Mouse (Mus musculus) CH12.LX (cell line): ENCODE measurements at regions not wholly inside any gene's neighbourhood (a gene's known extent, or its start where the extent isn't known, plus 50 kb on each side); places are given as distances from the start of the nearest gene placed in this dataset.

Source experiments
- DNase-seq: peaks from one replicate; pipeline ENCODE4 v3.0.0-alpha.2; 2013; ENCODE audit errors: extremely low read depth
- H3K27ac ChIP-seq: 2 replicates; pipeline ENCODE4 v1.5.1; 2012; ENCODE audit warnings: low read depth, mild to moderate bottlenecking, control low read depth, moderate library complexity; ENCODE audit not compliant: insufficient read depth
- H3K27me3 ChIP-seq: replicated peaks from 2 replicates; pipeline ENCODE3; 2012; ENCODE audit warnings: inconsistent platforms
- H3K36me3 ChIP-seq, 2 experiments: replicated peaks in 1 of 2; 2 replicates each; pipeline versions ENCODE3 to v1.6.1; 2012; ENCODE audit warnings: inconsistent platforms in 1 of 2, low read length in 1 of 2, mild to moderate bottlenecking in 1 of 2, mixed read lengths in 1 of 2, moderate library complexity in 1 of 2; ENCODE audit not compliant: control insufficient read depth in 1 of 2, insufficient read depth in 1 of 2
- H3K4me1 ChIP-seq, 2 experiments: 2 replicates each; pipeline ENCODE4 v1.6.1; 2012; ENCODE audit warnings: inconsistent platforms in 1 of 2, moderate library complexity in 1 of 2; ENCODE audit not compliant: insufficient read depth in 2 of 2, control insufficient read depth in 1 of 2
- H3K4me2 ChIP-seq: 2 replicates; pipeline ENCODE4 v1.6.1; 2012; ENCODE audit warnings: low read depth, mild to moderate bottlenecking, control low read depth; ENCODE audit not compliant: poor library complexity, insufficient read depth, severe bottlenecking
- H3K4me3 ChIP-seq, 3 experiments: fragments of 150-350 bp in 1 of 3; sonication (generic) in 1 of 3; replicated peaks in 1 of 3; 2 replicates each; pipeline versions ENCODE3 to v1.5.1; 2011 to 2012; ENCODE audit warnings: low read depth in 2 of 3, low read length in 2 of 3, mild to moderate bottlenecking in 2 of 3, moderate library complexity in 2 of 3, control low read depth in 1 of 3, improper control_type of control experiment in 1 of 3, inconsistent platforms in 1 of 3, mixed read lengths in 1 of 3; ENCODE audit not compliant: poor library complexity in 1 of 3
- H3K79me2 ChIP-seq: replicated peaks from 2 replicates; pipeline ENCODE4 v1.6.1; 2012; ENCODE audit warnings: mild to moderate bottlenecking, moderate library complexity; ENCODE audit not compliant: control insufficient read depth, poor library complexity, insufficient read depth, severe bottlenecking; ENCODE audit errors: extremely low read depth
- H3K9ac ChIP-seq: 2 replicates; pipeline ENCODE4 v1.6.1; 2012; ENCODE audit warnings: low read depth, mild to moderate bottlenecking, control low read depth, moderate library complexity; ENCODE audit not compliant: insufficient read depth
- H3K9me3 ChIP-seq: replicated peaks from 2 replicates; pipeline ENCODE3; 2012; ENCODE audit warnings: low read length, inconsistent platforms, mixed read lengths
- BHLHE40 ChIP-seq: IDR thresholded peaks from 2 replicates; pipeline ENCODE4 v1.6.1; 2011; ENCODE audit warnings: mild to moderate bottlenecking, low read depth, low read length, improper control_type of control experiment
- CHD2 ChIP-seq: IDR thresholded peaks from 2 replicates; pipeline ENCODE4 v1.6.1; 2011; ENCODE audit warnings: low read length, improper control_type of control experiment
- E2F4 ChIP-seq: IDR thresholded peaks from 2 replicates; pipeline ENCODE4 v1.6.1; 2011; ENCODE audit warnings: low read depth, low read length, improper control_type of control experiment; ENCODE audit not compliant: insufficient replicate concordance
- ELF1 ChIP-seq: IDR thresholded peaks from 2 replicates; pipeline ENCODE4 v1.6.1; 2014; ENCODE audit warnings: low read depth, mild to moderate bottlenecking, inconsistent platforms, low read length, improper control_type of control experiment
- EP300 ChIP-seq: IDR thresholded peaks from 2 replicates; pipeline ENCODE4 v1.6.1; 2011; ENCODE audit warnings: low read length, improper control_type of control experiment
- ETS1 ChIP-seq: conservative IDR thresholded peaks from 2 replicates; pipeline ENCODE4 v1.6.1; 2012; ENCODE audit warnings: low read depth, mild to moderate bottlenecking, inconsistent platforms, low read length, improper control_type of control experiment, moderate library complexity
- GABPA ChIP-seq: IDR thresholded peaks from 2 replicates; pipeline ENCODE4 v1.6.1; 2012; ENCODE audit warnings: low read depth, low read length, improper control_type of control experiment, inconsistent platforms; ENCODE audit not compliant: insufficient replicate concordance
- IRF4 ChIP-seq: IDR thresholded peaks from 2 replicates; pipeline ENCODE4 v1.6.1; 2014; ENCODE audit warnings: low read depth, mild to moderate bottlenecking, inconsistent platforms, low read length, improper control_type of control experiment
- JUN ChIP-seq: IDR thresholded peaks from 2 replicates; pipeline ENCODE4 v1.6.1; 2011; ENCODE audit warnings: low read depth, mild to moderate bottlenecking, low read length, improper control_type of control experiment, moderate library complexity; ENCODE audit not compliant: insufficient read depth
- MAFK ChIP-seq: IDR thresholded peaks from 2 replicates; pipeline ENCODE4 v1.6.1; 2011; ENCODE audit warnings: low read length, improper control_type of control experiment; ENCODE audit not compliant: insufficient replicate concordance
- MAX ChIP-seq: IDR thresholded peaks from 2 replicates; pipeline ENCODE4 v1.6.1; 2011; ENCODE audit warnings: low read length, improper control_type of control experiment
- MYC ChIP-seq: IDR thresholded peaks from 2 replicates; pipeline ENCODE4 v1.6.1; 2011; ENCODE audit warnings: low read depth, mild to moderate bottlenecking, improper control_type of control experiment, low read length
- NELFE ChIP-seq: IDR thresholded peaks from 2 replicates; pipeline ENCODE4 v1.6.1; 2011; ENCODE audit warnings: low read depth, low read length, improper control_type of control experiment
- RAD21 ChIP-seq: IDR thresholded peaks from 2 replicates; pipeline ENCODE4 v1.6.1; 2011; ENCODE audit warnings: low read depth, mild to moderate bottlenecking, low read length, improper control_type of control experiment, moderate library complexity
- RCOR1 ChIP-seq: conservative IDR thresholded peaks from 2 replicates; pipeline ENCODE4 v1.6.1; 2012; ENCODE audit warnings: low read depth, mild to moderate bottlenecking, inconsistent platforms, low read length, improper control_type of control experiment
- SMC3 ChIP-seq: IDR thresholded peaks from 2 replicates; pipeline ENCODE4 v1.6.1; 2011; ENCODE audit warnings: low read depth, low read length, improper control_type of control experiment
- TBP ChIP-seq: conservative IDR thresholded peaks from 2 replicates; pipeline ENCODE4 v1.6.1; 2011; ENCODE audit warnings: low read depth, low read length, improper control_type of control experiment
- TCF12 ChIP-seq: IDR thresholded peaks from 2 replicates; pipeline ENCODE4 v1.6.1; 2014; ENCODE audit warnings: low read depth, mild to moderate bottlenecking, inconsistent platforms, low read length, improper control_type of control experiment
- UBTF ChIP-seq: IDR thresholded peaks from 2 replicates; pipeline ENCODE4 v1.6.1; 2012; ENCODE audit warnings: low read depth, mild to moderate bottlenecking, inconsistent platforms, low read length, improper control_type of control experiment, moderate library complexity
- USF2 ChIP-seq: conservative IDR thresholded peaks from 2 replicates; pipeline ENCODE4 v1.6.1; 2011; ENCODE audit warnings: low read depth, low read length, improper control_type of control experiment
- ZC3H11A ChIP-seq: IDR thresholded peaks from 2 replicates; pipeline ENCODE4 v1.6.1; 2012; ENCODE audit warnings: low read depth, mild to moderate bottlenecking, inconsistent platforms, low read length, improper control_type of control experiment
- ZMIZ1 ChIP-seq: IDR thresholded peaks from 2 replicates; pipeline ENCODE4 v1.6.1; 2012; ENCODE audit warnings: low read depth, mild to moderate bottlenecking, inconsistent platforms, low read length, improper control_type of control experiment
- ZNF384 ChIP-seq: IDR thresholded peaks from 2 replicates; pipeline ENCODE4 v1.6.1; 2012; ENCODE audit warnings: low read depth, low read length, improper control_type of control experiment, inconsistent platforms
- dilution Hi-C: fragments of 300-500 bp; cut with MboI; formaldehyde crosslinking; loops from 2 replicates; pipeline ENCODE4 v1.14.3; 2020; ENCODE audit warnings: low sequenced_read_pairs; ENCODE audit not compliant: extremely low pct_unique_long_range_greater_than_20kb, extremely low pct_ligation_motif_present
- in situ Hi-C: fragments of 300-500 bp; cut with MboI; formaldehyde crosslinking; loops from 3 replicates; pipeline ENCODE4 v1.14.3; 2019; ENCODE audit warnings: low sequenced_read_pairs, low pct_ligation_motif_present, low pct_unique_long_range_greater_than_20kb, mixed read lengths

- TF ChIP-seq USF2 (no peak), MYC (no peak), IRF4 (no peak), RCOR1 (no peak), TBP (no peak), EP300 (no peak), E2F4 (no peak), MAFK (no peak), ETS1 (no peak), MAX (no peak), SMC3 (no peak)
- DNase-seq: no peak
- dilution Hi-C loops: no loop called here
- no peak overlapping the region for H3K27ac ChIP-seq
- no peak overlapping the region for H3K4me3 ChIP-seq
- H3K9me3 ChIP-seq: no peaks in the 10 kb centered on the region
- no peaks in the 10 kb centered on the region for H3K79me2 ChIP-seq
- H3K9ac ChIP-seq: no peak overlapping the region
- H3K27me3 ChIP-seq: no peaks in the 10 kb centered on the region
- H3K36me3 ChIP-seq: no peaks in the 10 kb centered on the region
- in situ Hi-C loops: no loop called here
- H3K4me2 ChIP-seq: no peak overlapping the region
- no peaks in the 10 kb centered on the region for H3K4me1 ChIP-seq
Observed at GRCm38 (mm10) chr8:56439417-56439816, 111.4 kb downstream of the Cep44 start.

- no peaks in the 10 kb centered on the region for H3K9me3 ChIP-seq
- no peak for TF ChIP-seq ZMIZ1
- no peak for TF ChIP-seq GABPA
- no peak for TF ChIP-seq ETS1
- no peak for TF ChIP-seq JUN
- TF ChIP-seq ZNF384: no peak
- TF ChIP-seq TCF12: no peak
- no peak for TF ChIP-seq BHLHE40
- TF ChIP-seq E2F4: no peak
- no peak for TF ChIP-seq USF2
- TF ChIP-seq MAFK: no peak
- no peak for TF ChIP-seq RCOR1
- no peak for TF ChIP-seq ZC3H11A
- no peak for TF ChIP-seq NELFE
- TF ChIP-seq UBTF: no peak
- TF ChIP-seq ELF1: no peak
- no peak for TF ChIP-seq CHD2
- no peak for TF ChIP-seq RAD21
- in situ Hi-C loops (no loop called here), dilution Hi-C loops (no loop called here)
- H3K36me3 ChIP-seq: no peaks in the 10 kb centered on the region
- H3K27ac ChIP-seq: no peak overlapping the region
- no peak overlapping the region for H3K9ac ChIP-seq
- H3K79me2 ChIP-seq: no peaks in the 10 kb centered on the region
- no peak overlapping the region for H3K4me3 ChIP-seq
- no peak for DNase-seq
- H3K4me1 ChIP-seq: no peaks in the 10 kb centered on the region
- no peak overlapping the region for H3K4me2 ChIP-seq
- no peaks in the 10 kb centered on the region for H3K27me3 ChIP-seq
Observed at GRCm38 (mm10) chr8:56434826-56435225, 116.0 kb downstream of the Cep44 start.
